Mouse (Mus musculus) heart, embryonic 14.5 days (tissue): ENCODE data around the gene Stk39. TPM values are rescaled to one million over a fixed set of nuclear protein-coding genes. Genes with fewer than 3 reads are reported as not detected.

Experiments used
- ATAC-seq: fragments of 200-750 bp; cut with Nextera tagmentation; 2 replicates; pipeline ENCODE4 v1.8.0; 2017; ENCODE audit warnings: low read depth, moderate TSS enrichment; ENCODE audit not compliant: insufficient number of reproducible peaks, insufficient read depth, low FRiP score
- H3K27ac ChIP-seq, 2 experiments: fragments of 200-500 bp in 1 of 2; fragments of 300-500 bp in 1 of 2; sonication (generic) in 1 of 2; replicated peaks in 1 of 2; 2 replicates each; pipeline ENCODE4 v1.5.1; 2012 to 2014; ENCODE audit warnings: low read depth in 2 of 2, low read length in 2 of 2, control low read depth in 1 of 2, mild to moderate bottlenecking in 1 of 2, mixed read lengths in 1 of 2; ENCODE audit not compliant: control insufficient read depth in 1 of 2, insufficient read depth in 1 of 2
- H3K27me3 ChIP-seq: fragments of 300-500 bp; sonication (generic); 2 replicates; pipeline ENCODE4 v1.6.1; 2014; ENCODE audit warnings: mild to moderate bottlenecking, low read length, control low read depth; ENCODE audit not compliant: control insufficient read depth, insufficient read depth
- H3K36me3 ChIP-seq: fragments of 300-500 bp; sonication (generic); 2 replicates; pipeline ENCODE4 v1.6.1; 2014; ENCODE audit warnings: mild to moderate bottlenecking, control low read depth, low read length, mixed read lengths; ENCODE audit not compliant: control insufficient read depth, insufficient read depth
- H3K4me1 ChIP-seq, 2 experiments: fragments of 200-500 bp in 1 of 2; fragments of 300-500 bp in 1 of 2; sonication (generic) in 1 of 2; 2 replicates each; pipeline ENCODE4 v1.6.1; 2012 to 2014; ENCODE audit warnings: low read length in 2 of 2, control low read depth in 1 of 2, mixed read lengths in 1 of 2; ENCODE audit not compliant: control insufficient read depth in 2 of 2, insufficient read depth in 2 of 2
- H3K4me2 ChIP-seq: fragments of 300-500 bp; sonication (generic); 2 replicates; pipeline ENCODE4 v1.6.1; 2014; ENCODE audit warnings: mild to moderate bottlenecking, low read length
- H3K4me3 ChIP-seq, 2 experiments: fragments of 200-500 bp in 1 of 2; fragments of 300-500 bp in 1 of 2; sonication (generic) in 1 of 2; 2 replicates each; pipeline ENCODE4 v1.5.1; 2012 to 2014; ENCODE audit warnings: low read length in 2 of 2, mild to moderate bottlenecking in 2 of 2, control low read depth in 1 of 2, low read depth in 1 of 2, moderate library complexity in 1 of 2; ENCODE audit not compliant: control insufficient read depth in 1 of 2, insufficient read depth in 1 of 2
- H3K9ac ChIP-seq: fragments of 300-500 bp; sonication (generic); 2 replicates; pipeline ENCODE4 v1.6.1; 2014; ENCODE audit warnings: mild to moderate bottlenecking, low read length
- H3K9me3 ChIP-seq: fragments of 300-500 bp; sonication (generic); 2 replicates; pipeline ENCODE4 v1.6.1; 2016; ENCODE audit warnings: low read length, control low read depth; ENCODE audit not compliant: control insufficient read depth
- WGBS: fragments of 180-500 bp; shearing (Covaris S2); extraction: QIAGEN DNeasy Blood & Tissue Kit; methylation state at CpG from one replicate; pipeline ENCODE4 v1.1.7; 2014; 5-methylcytosine and 5-hydroxymethylcytosine counted together
- polyA plus RNA-seq: library from polyadenylated mRNA; unstranded; fragments of >200 nt; fragmentation: Nextera tagmentation; extraction: Ambion mirVana; gene quantifications from 2 replicates; pipeline ENCODE4 v1.2.1, GENCODE M21; 2014

The Stk39 gene
- polyA plus RNA-seq, 1 experiment from 2014 or later, result 90.8 TPM

DNA sequence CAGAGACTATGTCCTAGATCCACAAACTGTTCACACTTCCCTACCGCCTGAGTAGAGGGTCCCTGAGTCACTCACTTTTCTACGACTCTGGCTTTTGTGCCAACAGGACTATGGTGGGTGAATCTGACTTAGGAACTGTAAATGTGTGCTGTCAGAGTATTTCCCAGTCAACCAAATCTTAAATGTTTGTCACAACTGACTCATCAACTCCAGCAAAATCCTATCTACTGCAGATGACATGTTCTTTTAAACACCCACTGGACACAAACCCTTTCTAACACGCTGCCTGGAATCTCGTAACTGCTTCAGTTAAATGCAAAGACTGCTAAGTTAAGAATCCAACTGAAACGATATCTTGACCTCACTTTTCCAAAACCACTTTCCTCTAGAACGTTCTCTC lies 135.2 kb downstream of the Stk39 start:
- 72% methylated on average over 6 of the region's 6 CpGs for WGBS
- no peak overlapping the region for H3K4me2 ChIP-seq

DNA sequence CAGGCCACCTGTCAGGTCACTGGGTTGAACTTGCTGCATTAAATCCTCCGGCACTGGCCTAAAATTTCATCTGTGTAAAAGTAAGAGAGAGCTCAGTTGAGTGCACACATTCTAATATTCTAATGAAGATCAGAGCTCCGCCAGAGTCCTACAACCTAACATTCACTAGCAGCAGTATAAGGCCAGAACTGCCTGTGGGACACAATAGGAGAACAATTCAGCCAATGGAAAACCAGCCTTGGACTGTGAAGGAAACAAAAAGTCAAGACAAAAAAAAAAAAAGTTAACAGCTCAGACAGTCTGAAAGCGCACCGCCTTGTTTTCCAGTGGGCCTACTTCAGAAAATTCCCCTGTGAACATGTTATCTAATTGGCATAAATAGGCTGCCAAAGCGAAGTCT lies 137.1 kb downstream of the Stk39 start:
- Histone ChIP-seq H3K4me1 (peaks cover 2 to 10% of the 10 kb centered on the region in 2 experiments; a peak in 2 of 4 replicates), H3K27ac (0 out of 4 replicates have a peak overlapping the region, but pooled peaks of 1 of the 2 experiments have one; percentile 12), H3K27me3 (no peaks in the 10 kb centered on the region), H3K4me3 (no peak overlapping the region), H3K4me2 (no peak overlapping the region), H3K36me3 (peaks cover 34% of the 10 kb centered on the region), H3K9ac (no peak overlapping the region), H3K9me3 (no peaks in the 10 kb centered on the region)
- WGBS, result 58% methylated on average over 5 of the region's 5 CpGs
- ATAC-seq, result no peak

More for the DNA sequence above, 135.2 kb downstream of the Stk39 start:
- Histone ChIP-seq H3K9ac (no peak overlapping the region), H3K27ac (no peak overlapping the region), H3K27me3 (no peaks in the 10 kb centered on the region), H3K36me3 (peaks cover 44% of the 10 kb centered on the region), H3K9me3 (no peaks in the 10 kb centered on the region), H3K4me1 (peaks cover 2 to 10% of the 10 kb centered on the region in 2 experiments; a peak in 2 of 4 replicates), H3K4me3 (no peak overlapping the region)
- ATAC-seq, result no peak

GRCm38 (mm10) chr2:68325306-68325705 lies 146.8 kb downstream of the Stk39 start:
- Histone ChIP-seq H3K4me2 (no peak overlapping the region), H3K4me1 (peaks cover 9 to 12% of the 10 kb centered on the region in 2 experiments), H3K4me3 (no peak overlapping the region), H3K36me3 (peaks cover 11% of the 10 kb centered on the region; the same call in 1 of the 2 replicates), H3K9ac (no peak overlapping the region), H3K27ac (no peak overlapping the region), H3K9me3 (no peaks in the 10 kb centered on the region), H3K27me3 (no peaks in the 10 kb centered on the region)
- 76% methylated on average over 5 of the region's 5 CpGs for WGBS
- no peak for ATAC-seq

DNA sequence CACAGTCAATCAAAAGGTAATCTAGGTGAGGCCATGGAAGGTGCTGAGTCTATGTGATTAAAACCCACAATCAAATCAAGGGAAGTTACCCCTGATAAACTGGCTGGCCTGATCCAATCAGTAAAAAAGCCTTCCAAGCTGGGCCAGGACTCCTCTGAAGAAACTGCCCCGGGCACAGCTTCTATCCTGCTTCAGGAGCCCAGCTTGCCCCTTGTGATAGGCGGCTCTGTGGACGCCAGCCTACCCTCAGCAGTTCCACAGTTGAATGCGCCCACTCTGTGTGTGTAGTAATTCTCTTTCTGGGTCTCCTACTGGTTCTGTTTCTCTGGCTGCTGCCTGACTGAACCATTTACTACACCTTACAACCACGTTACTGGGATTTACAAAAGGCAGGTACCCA lies 150.8 kb downstream of the Stk39 start:
- no peaks in the 10 kb centered on the region for H3K9me3 ChIP-seq
- H3K27ac ChIP-seq, result peak overlapping the region; percentile 8 to 17; a peak in 1 of 4 replicates
- H3K9ac ChIP-seq, result no peak overlapping the region
- H3K4me1 ChIP-seq, result peaks cover 15 to 32% of the 10 kb centered on the region in 2 experiments
- peaks cover 6% of the 10 kb centered on the region; the same call in 1 of the 2 replicates for H3K36me3 ChIP-seq
- WGBS, result 85% methylated on average over 3 of the region's 5 CpGs
- H3K4me2 ChIP-seq, result 0 out of 2 replicates have a peak overlapping the region, but pooled peaks have one; percentile 9
- H3K4me3 ChIP-seq, result no peak overlapping the region
- no peak for ATAC-seq
- no peaks in the 10 kb centered on the region for H3K27me3 ChIP-seq

DNA sequence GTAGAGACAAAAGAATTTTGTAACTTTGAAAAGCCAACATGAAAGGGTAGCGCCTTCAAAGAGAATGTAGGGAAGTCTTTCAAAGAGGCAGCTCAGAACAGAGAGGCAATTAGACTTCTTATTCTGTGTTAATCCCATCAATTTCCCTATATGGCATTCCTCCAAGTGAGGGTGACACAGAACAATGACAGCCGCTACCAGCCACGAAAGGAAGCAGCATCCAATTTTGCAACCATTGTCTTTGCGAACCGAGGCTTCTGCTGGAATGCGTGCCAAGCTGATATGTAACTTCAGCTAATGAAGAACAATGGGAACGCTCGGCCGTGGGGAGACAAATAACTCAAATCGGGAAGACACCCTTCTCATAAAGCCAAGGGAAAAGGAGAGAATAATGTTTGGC lies 151.4 kb downstream of the Stk39 start:
- Histone ChIP-seq H3K9ac (no peak overlapping the region), H3K4me2 (peak overlapping the region; percentile 9; the same call in 1 of the 2 replicates), H3K27ac (peak overlapping the region; percentile 8 to 17; a peak in 1 of 4 replicates), H3K4me3 (no peak overlapping the region), H3K36me3 (peaks cover 6% of the 10 kb centered on the region; the same call in 1 of the 2 replicates), H3K9me3 (no peaks in the 10 kb centered on the region), H3K4me1 (peaks cover 15 to 32% of the 10 kb centered on the region in 2 experiments), H3K27me3 (no peaks in the 10 kb centered on the region)
- ATAC-seq, result no peak
- 30% methylated on average over 10 of the region's 10 CpGs for WGBS

DNA sequence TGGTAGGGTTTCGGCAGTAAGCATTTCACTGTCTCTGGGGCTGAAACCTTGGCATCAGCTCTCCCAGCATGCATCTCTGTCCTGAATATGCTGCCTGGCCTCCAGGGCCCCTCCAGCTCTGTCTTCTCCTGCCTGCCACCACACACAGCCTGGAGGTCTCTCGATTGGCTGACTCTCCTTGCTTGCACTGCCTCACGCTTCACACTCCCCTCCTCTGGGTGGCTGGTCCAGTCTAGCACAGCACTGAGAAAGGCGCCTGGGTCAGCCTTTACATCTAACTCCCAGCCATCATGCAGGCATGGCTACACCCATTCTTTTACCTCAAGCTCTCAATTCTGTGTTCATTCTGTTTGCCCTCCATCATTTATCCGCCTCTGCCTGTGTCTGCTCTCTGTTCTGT lies 153.6 kb downstream of the Stk39 start:
- H3K27me3 ChIP-seq, result no peaks in the 10 kb centered on the region
- peaks cover 15% of the 10 kb centered on the region for H3K36me3 ChIP-seq
- no peaks in the 10 kb centered on the region for H3K9me3 ChIP-seq
- H3K4me2 ChIP-seq, result no peak overlapping the region
- peaks cover 15 to 32% of the 10 kb centered on the region in 2 experiments for H3K4me1 ChIP-seq
- no peak overlapping the region for H3K4me3 ChIP-seq
- H3K9ac ChIP-seq, result no peak overlapping the region
- 78% methylated on average over 5 of the region's 5 CpGs for WGBS
- ATAC-seq, result no peak
- no peak overlapping the region for H3K27ac ChIP-seq

- Histone ChIP-seq H3K9ac (no peak overlapping the region), H3K36me3 (peaks cover 21% of the 10 kb centered on the region), H3K4me1 (peaks cover 15 to 32% of the 10 kb centered on the region in 2 experiments), H3K4me2 (no peak overlapping the region), H3K27ac (no peak overlapping the region), H3K9me3 (no peaks in the 10 kb centered on the region), H3K4me3 (no peak overlapping the region), H3K27me3 (no peaks in the 10 kb centered on the region)
- WGBS, result 91% methylated on average over 9 of the region's 9 CpGs
- ATAC-seq, result no peak
These were observed 154.2 kb downstream of the Stk39 start for GRCm38 (mm10) chr2:68317895-68318294.

- Histone ChIP-seq H3K27ac (no peak overlapping the region), H3K36me3 (peaks cover 23% of the 10 kb centered on the region), H3K4me1 (peaks cover 15 to 32% of the 10 kb centered on the region in 2 experiments), H3K4me2 (no peak overlapping the region), H3K9ac (no peak overlapping the region), H3K9me3 (no peaks in the 10 kb centered on the region), H3K4me3 (no peak overlapping the region), H3K27me3 (no peaks in the 10 kb centered on the region)
- no peak for ATAC-seq
- WGBS, result 33% methylated on average over 2 of the region's 2 CpGs
These were observed 154.6 kb downstream of the Stk39 start for GRCm38 (mm10) chr2:68317452-68317851.
